Mouse (Mus musculus) urinary bladder, postnatal 14 days (tissue): ENCODE measurements around the gene Tmem88b.
"Not testable (repeated sequence)": the region's sequence is repeated elsewhere in the genome, so short reads cannot be mapped to it uniquely, and the experiment has no call there.

Experiments used
- DNase-seq: peaks from one replicate; pipeline ENCODE4 v3.0.0; 2021; ENCODE audit warnings: low spot score

Gene Tmem88b

GRCm38 (mm10) chr4:155788833-155789232 is 3.2 kb upstream of the Tmem88b start:
- DNase-seq = not testable (repeated sequence)

DNA sequence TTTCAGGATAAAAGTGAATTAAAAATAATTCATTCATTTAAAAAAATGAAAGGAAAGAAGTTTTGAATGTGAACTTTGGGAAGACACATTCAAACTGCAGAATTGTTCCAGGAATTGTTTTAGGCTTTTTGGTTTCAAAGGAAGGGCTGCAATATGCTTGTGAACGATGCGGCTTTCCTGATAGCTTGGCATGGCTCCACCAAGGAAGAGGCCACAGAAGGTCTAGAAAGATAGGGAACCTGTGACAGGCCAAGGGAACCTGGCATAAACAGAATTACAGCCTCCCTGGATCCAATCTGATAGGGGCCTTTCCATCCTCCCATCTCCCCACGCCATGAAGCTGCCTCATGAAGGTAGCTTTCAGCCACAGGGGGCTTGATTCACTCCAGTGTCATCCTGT is 2.6 kb upstream of the Tmem88b start:
- DNase-seq = no peak

DNA sequence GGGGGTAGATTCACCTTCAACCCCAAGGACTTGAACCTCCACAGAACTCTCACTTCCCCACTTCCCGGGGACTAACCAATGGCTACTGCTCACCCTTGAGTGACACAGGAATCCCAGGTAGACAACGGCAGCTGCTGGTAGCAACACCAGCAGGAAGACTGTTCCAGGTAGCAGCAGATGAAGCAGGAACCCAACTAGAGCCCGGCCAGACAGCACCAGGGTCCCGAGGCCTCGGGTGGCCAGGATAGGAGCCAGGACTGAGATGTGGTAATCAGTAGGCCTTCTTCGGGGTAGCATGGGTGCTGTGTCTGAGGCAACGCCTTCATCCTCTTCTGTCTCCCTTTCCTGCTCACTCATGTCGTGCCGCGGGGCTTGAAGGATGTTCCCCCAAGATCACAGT is 428 bp downstream of the Tmem88b start:
- no peak for DNase-seq

GRCm38 (mm10) chr4:155784081-155784701 is 1.5 kb downstream of the Tmem88b start:
- DNase-seq = peak; percentile 75

- no peak for DNase-seq
Observed at GRCm38 (mm10) chr4:155783486-155784080, 2.1 kb downstream of the Tmem88b start.

- peak; percentile 49 for DNase-seq
Observed at GRCm38 (mm10) chr4:155780895-155781294, 4.8 kb downstream of the Tmem88b start.

DNA sequence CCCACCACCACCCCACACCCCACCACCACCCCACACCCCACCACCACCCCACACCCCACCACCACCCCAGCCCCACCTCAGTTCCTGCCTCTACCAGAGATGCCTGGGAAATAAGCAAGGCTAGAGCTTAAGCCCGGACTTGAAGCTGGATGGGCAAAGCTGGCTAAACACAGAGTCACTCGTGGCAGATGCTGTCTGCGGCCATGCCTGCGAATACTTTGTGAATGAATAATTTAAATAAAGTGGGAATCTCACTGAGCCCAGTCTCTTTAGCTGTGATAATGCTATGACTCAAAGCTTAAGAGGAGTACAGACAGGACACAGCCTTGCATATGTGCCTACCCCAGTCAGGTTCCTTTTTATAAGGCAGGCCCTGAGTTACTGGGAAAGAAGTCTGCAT is 6.2 kb downstream of the Tmem88b start:
- DNase-seq = no peak

GRCm38 (mm10) chr4:155777816-155778215 is 7.9 kb downstream of the Tmem88b start:
- DNase-seq = peak; percentile 40

- no peak for DNase-seq
Observed at GRCm38 (mm10) chr4:155776704-155777335, 8.9 kb downstream of the Tmem88b start.

- peak; percentile 66 for DNase-seq
Observed at GRCm38 (mm10) chr4:155775855-155776254, 9.8 kb downstream of the Tmem88b start.

DNA sequence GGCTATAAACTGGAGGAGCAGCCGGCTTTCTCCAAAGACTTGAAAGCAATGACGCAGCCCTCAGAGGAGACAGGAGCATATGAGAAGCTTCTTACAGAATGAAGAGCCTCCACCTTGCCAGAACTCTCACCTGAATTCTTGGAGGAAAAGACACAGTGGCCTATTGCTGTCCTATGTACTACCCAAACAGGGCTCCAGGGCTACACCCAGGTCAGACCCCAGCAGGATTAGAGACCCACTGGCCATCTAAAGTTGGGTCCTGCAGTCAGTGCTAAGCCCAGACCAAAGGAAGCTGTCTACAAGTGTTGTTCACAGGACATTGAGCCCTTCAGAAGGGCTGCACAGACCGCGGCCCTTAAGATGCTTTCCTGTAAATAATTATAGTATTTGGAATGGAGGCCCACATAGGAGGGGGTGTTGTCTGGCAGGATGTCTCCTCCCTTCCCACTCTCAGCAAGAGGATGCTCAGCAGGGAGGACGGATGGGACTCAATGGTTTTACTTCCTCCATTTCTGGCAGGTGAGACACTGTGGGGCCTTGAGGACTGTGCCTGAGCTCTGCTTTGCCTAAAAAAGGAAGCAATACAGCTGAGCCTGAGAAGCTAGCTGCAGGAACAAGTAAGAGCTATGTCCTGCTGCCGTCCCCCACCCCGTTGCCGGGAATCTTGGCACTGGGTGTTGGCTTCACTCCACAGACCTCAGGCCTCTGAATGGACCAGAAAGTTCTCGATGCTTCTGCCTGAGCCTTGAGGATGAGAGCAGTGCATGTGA is 10.5 kb downstream of the Tmem88b start:
- DNase-seq = peak; percentile 69

GRCm38 (mm10) chr4:155774280-155774754 is 11.4 kb downstream of the Tmem88b start, which contains the start of gene Vwa1:
TSS of gene Vwa1 (minus strand) at chr4:155774698.
- DNase-seq = peak; percentile 96

GRCm38 (mm10) chr4:155773335-155774078 is 12.2 kb downstream of the Tmem88b start:
- DNase-seq = no peak

- no peak for DNase-seq
Observed at GRCm38 (mm10) chr4:155772786-155773185, 12.9 kb downstream of the Tmem88b start.

DNA sequence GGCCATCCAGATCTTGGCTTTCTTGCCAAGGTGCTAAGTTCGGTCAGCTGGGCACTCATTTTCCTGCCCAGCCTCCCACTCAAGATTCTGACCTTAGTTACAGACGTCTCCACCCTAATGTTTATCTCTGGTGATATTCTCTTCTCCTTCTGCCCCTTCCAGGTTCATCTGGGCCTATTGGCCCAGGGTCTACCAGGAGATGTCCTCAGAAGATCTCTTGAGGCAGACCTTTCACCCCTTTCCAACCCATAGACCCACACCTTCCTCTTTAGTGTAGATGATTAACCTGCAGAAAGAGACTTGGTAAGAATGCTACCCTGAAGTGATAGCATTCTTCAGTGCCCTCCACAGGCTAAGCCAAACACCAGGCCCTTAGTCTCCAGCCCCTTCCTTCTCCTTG is 14.0 kb downstream of the Tmem88b start:
- DNase-seq = no peak

- no peak for DNase-seq
Observed at GRCm38 (mm10) chr4:155770626-155771025, 15.0 kb downstream of the Tmem88b start.

GRCm38 (mm10) chr4:155769880-155770512 is 15.7 kb downstream of the Tmem88b start:
- peak; percentile 94 for DNase-seq

DNA sequence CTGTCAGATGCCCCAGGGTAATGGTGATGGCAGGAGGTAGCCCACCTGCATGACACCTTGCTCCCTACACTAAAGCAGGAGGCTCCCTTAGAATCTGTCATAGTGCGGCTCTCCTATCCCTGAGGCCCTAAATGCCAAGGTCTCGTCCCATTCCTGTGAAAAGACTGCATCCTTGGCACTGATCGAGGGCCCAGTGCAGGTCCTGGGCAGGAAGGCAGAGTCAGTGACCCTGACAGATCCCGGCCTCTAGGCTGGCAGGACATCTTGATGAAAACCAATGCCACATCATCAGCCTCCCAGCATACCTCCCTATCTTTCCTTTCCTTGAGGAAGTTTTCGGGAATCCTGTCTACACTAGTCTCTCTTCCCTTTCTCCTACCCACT is 16.2 kb downstream of the Tmem88b start:
- no peak for DNase-seq

DNA sequence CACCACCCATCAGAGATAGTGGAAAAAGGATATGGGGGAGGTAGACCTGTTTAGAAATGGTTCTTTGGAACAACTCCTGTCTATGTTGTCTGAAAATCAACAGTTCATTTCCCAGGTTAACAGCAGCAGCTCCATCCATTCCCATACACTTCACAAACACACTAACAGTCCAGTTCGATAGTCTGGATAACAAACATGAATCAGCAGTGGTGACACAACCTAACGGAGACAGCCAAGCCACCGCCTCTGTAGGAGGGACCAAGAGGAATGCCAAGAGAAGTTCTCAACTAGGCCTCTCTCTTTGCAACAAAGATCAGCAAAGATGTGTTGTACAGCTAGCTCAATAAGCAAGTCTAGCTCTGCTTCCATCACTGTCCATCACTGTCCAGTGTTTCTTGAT is 23.3 kb downstream of the Tmem88b start:
- DNase-seq = no peak

- no peak for DNase-seq
Observed at GRCm38 (mm10) chr4:155761356-155762099, 24.1 kb downstream of the Tmem88b start.
